Mouse (Mus musculus) embryonic facial prominence, embryonic 12.5 days (tissue): Measurements from ENCODE around the gene Dlx4. TPM values are rescaled to one million over a fixed set of nuclear protein-coding genes. Genes with fewer than 3 reads are reported as not detected.

Experiments
- ATAC-seq: fragments of 200-750 bp; cut with Nextera tagmentation; 2 replicates; pipeline ENCODE4 v1.8.0; 2017; ENCODE audit not compliant: insufficient number of reproducible peaks, insufficient read depth, low FRiP score, low TSS enrichment
- H3K27ac ChIP-seq: fragments of 300-500 bp; sonication (generic); 2 replicates; pipeline ENCODE4 v1.5.1; 2016; ENCODE audit warnings: mild to moderate bottlenecking
- H3K27me3 ChIP-seq: fragments of 300-500 bp; sonication (generic); 2 replicates; pipeline ENCODE4 v1.6.1; 2016; ENCODE audit warnings: mild to moderate bottlenecking, moderate library complexity
- H3K36me3 ChIP-seq: fragments of 300-500 bp; sonication (generic); 2 replicates; pipeline ENCODE4 v1.6.1; 2016; ENCODE audit warnings: mild to moderate bottlenecking
- H3K4me1 ChIP-seq: fragments of 300-500 bp; sonication (generic); 2 replicates; pipeline ENCODE4 v1.6.1; 2016
- H3K4me2 ChIP-seq: fragments of 300-500 bp; sonication (generic); replicated peaks from 2 replicates; pipeline ENCODE4 v1.6.1; 2016; ENCODE audit warnings: mild to moderate bottlenecking, moderate library complexity
- H3K4me3 ChIP-seq: fragments of 300-500 bp; sonication (generic); 2 replicates; pipeline ENCODE4 v1.5.1; 2016; ENCODE audit warnings: mild to moderate bottlenecking
- H3K9ac ChIP-seq: fragments of 300-500 bp; sonication (generic); 2 replicates; pipeline ENCODE4 v1.6.1; 2016; ENCODE audit warnings: mild to moderate bottlenecking, moderate library complexity
- H3K9me3 ChIP-seq: fragments of 300-500 bp; sonication (generic); 2 replicates; pipeline ENCODE4 v1.6.1; 2016; ENCODE audit warnings: mild to moderate bottlenecking, moderate library complexity
- WGBS: fragments of 180-500 bp; shearing (Covaris S2); methylation state at CpG from one replicate; pipeline ENCODE4 v1.1.7; 2016; 5-methylcytosine and 5-hydroxymethylcytosine counted together
- polyA plus RNA-seq: library from polyadenylated mRNA; unstranded; fragments of >200 nt; fragmentation: Nextera tagmentation; extraction: Ambion mirVana; gene quantifications from 2 replicates; pipeline ENCODE4 v1.2.1, GENCODE M21; 2016

Gene Dlx4
- 4.9 and 5.7 TPM in 2 replicates for polyA plus RNA-seq

DNA sequence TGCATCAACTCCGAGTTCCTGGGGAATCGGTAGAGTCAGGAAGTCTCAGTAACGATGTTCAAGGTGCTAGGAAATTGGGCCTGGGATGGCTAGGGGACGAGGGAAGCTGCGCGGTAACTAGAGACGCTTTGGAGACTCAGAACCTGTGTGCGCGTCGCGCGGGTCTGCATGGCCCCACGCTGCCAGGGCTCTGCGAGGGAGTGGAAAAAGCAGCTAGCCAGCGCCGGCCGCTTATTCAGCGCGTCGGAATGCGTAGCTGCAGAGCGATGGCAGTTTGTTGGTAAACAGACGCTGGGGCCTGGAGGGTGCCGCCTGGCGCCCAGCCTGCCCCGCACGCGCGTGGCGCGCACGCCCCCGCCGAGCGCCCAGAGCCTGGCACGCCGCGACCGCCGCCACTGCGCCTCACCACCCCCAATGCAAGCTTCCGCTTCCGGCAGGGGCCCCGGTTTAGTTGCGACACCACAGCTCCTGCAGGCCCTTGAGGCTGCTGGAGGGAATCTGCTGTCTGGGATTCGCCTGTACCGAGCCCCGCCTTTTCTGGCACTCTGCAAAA is at the start of gene Dlx4:
TSS of gene Dlx4 (minus strand) at position 413 of the 553 bp plus-strand sequence.
- peak within 1 kb of the TSS; percentile 52; the same call in 1 of the 2 replicates for H3K27ac ChIP-seq
- peaks cover 42% of the 10 kb centered on the region for H3K4me1 ChIP-seq
- H3K4me3 ChIP-seq, result peak within 1 kb of the TSS; percentile 43
- no peaks in the 10 kb centered on the region for H3K9me3 ChIP-seq
- under 1% methylated on average over 48 of the region's 48 CpGs for WGBS
- ATAC-seq, result peak; percentile 19; the same call in 1 of the 2 replicates
- peaks cover 92% of the 10 kb centered on the region for H3K27me3 ChIP-seq
- H3K36me3 ChIP-seq, result no peaks in the 10 kb centered on the region
- H3K9ac ChIP-seq, result peak within 1 kb of the TSS; percentile 48
- H3K4me2 ChIP-seq, result peak within 1 kb of the TSS; percentile 64

DNA sequence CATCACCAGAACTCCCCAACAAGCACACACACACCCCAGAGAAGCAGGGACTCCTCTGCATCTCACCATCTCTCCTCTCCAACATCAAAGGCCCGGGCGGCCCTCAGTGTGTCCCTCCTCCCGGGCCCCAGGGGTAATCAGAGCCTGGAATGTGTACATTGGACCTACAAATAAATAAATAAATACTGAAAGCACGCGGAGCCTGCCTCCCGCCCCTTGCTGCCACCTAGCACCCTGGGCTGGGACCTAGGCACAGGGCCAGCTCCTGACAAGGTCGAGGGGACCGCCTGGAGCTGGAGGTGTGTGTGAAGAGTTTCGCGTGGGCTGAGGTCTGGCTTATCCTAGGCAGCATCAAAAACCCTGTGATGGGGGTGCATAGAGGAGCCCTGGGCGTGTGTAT is 43.8 kb upstream of the Dlx4 start:
- no peaks in the 10 kb centered on the region for H3K9me3 ChIP-seq
- WGBS, result 58% methylated on average over 11 of the region's 11 CpGs
- no peak overlapping the region for H3K4me2 ChIP-seq
- no peak overlapping the region for H3K4me3 ChIP-seq
- peaks cover 6% of the 10 kb centered on the region; the same call in 1 of the 2 replicates for H3K27me3 ChIP-seq
- ATAC-seq, result no peak
- H3K36me3 ChIP-seq, result no peaks in the 10 kb centered on the region
- no peak overlapping the region for H3K27ac ChIP-seq
- no peak overlapping the region for H3K9ac ChIP-seq
- peaks cover 21% of the 10 kb centered on the region for H3K4me1 ChIP-seq

GRCm38 (mm10) chr11:95186826-95187225 is 40.8 kb upstream of the Dlx4 start:
- 86% methylated on average over 7 of the region's 7 CpGs for WGBS
- no peak overlapping the region for H3K27ac ChIP-seq
- H3K36me3 ChIP-seq, result no peaks in the 10 kb centered on the region
- ATAC-seq, result no peak
- H3K9ac ChIP-seq, result no peak overlapping the region
- H3K4me1 ChIP-seq, result peaks cover 38% of the 10 kb centered on the region
- H3K4me3 ChIP-seq, result no peak overlapping the region
- no peak overlapping the region for H3K4me2 ChIP-seq
- no peaks in the 10 kb centered on the region for H3K9me3 ChIP-seq
- no peaks in the 10 kb centered on the region for H3K27me3 ChIP-seq

GRCm38 (mm10) chr11:95185700-95186099 is 39.6 kb upstream of the Dlx4 start:
- H3K4me1 ChIP-seq, result peaks cover 40% of the 10 kb centered on the region
- WGBS, result 33% methylated on average over 11 of the region's 11 CpGs
- H3K27ac ChIP-seq, result no peak overlapping the region
- no peak overlapping the region for H3K9ac ChIP-seq
- H3K4me2 ChIP-seq, result no peak overlapping the region
- H3K4me3 ChIP-seq, result no peak overlapping the region
- H3K27me3 ChIP-seq, result no peaks in the 10 kb centered on the region
- no peaks in the 10 kb centered on the region for H3K36me3 ChIP-seq
- ATAC-seq, result no peak
- H3K9me3 ChIP-seq, result no peaks in the 10 kb centered on the region

DNA sequence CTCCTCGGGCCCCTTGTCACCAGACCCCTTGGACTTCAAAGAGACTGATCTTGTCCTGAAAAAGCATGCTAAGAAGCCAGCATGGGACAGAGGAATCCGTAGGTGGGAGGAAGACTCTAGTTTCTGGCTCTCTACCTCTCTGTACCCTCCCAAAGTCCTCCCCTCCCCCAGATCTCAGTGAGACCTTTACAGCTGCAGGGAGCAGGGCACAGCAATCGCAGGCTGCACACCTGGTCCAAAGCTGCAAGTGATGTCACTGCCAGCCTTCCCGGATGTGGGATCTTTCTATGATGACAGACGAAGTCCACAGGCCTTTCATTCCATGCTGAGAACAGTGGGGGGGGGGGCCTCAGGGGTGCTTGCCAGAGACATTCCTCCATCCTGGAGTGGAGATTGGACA is 38.5 kb upstream of the Dlx4 start:
- no peak overlapping the region for H3K27ac ChIP-seq
- H3K4me3 ChIP-seq, result no peak overlapping the region
- H3K36me3 ChIP-seq, result no peaks in the 10 kb centered on the region
- peaks cover 40% of the 10 kb centered on the region for H3K4me1 ChIP-seq
- no peaks in the 10 kb centered on the region for H3K9me3 ChIP-seq
- H3K9ac ChIP-seq, result no peak overlapping the region
- no peaks in the 10 kb centered on the region for H3K27me3 ChIP-seq
- WGBS, result 21% methylated on average over 5 of the region's 5 CpGs
- no peak for ATAC-seq
- no peak overlapping the region for H3K4me2 ChIP-seq

DNA sequence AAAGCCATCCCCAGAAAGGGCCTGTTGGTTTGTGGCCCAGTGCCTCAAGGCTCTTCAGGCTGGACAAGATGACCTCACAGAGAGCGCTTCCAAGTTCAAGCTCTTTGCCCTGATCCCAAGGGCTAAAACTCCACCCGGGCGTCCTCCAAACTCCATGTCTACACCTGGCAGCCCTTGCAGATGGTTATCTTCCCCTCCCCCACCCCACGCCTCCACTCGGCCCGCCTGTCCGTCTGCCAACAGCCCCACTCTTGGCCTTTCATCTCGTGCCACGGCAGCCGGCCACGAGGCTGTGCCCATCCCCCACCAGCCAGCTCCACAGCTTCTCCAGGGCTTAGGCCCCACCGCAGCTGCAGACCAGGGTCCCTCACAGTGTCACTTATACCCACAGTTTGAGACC is 33.2 kb upstream of the Dlx4 start:
- no peak for ATAC-seq
- no peak overlapping the region for H3K27ac ChIP-seq
- H3K4me1 ChIP-seq, result peaks cover 13% of the 10 kb centered on the region
- H3K9ac ChIP-seq, result no peak overlapping the region
- H3K4me2 ChIP-seq, result no peak overlapping the region
- 60% methylated on average over 12 of the region's 12 CpGs for WGBS
- H3K36me3 ChIP-seq, result no peaks in the 10 kb centered on the region
- no peaks in the 10 kb centered on the region for H3K9me3 ChIP-seq
- H3K4me3 ChIP-seq, result no peak overlapping the region
- 0 out of 2 replicates have a peak, but pooled peaks cover 3% of the 10 kb centered on the region for H3K27me3 ChIP-seq

- no peaks in the 10 kb centered on the region for H3K9me3 ChIP-seq
- H3K4me2 ChIP-seq, result no peak overlapping the region
- no peaks in the 10 kb centered on the region for H3K4me1 ChIP-seq
- no peak overlapping the region for H3K9ac ChIP-seq
- no peak overlapping the region for H3K27ac ChIP-seq
- no peak overlapping the region for H3K4me3 ChIP-seq
- ATAC-seq, result no peak
- no peaks in the 10 kb centered on the region for H3K36me3 ChIP-seq
- H3K27me3 ChIP-seq, result no peaks in the 10 kb centered on the region
- WGBS, result 61% methylated on average over 5 of the region's 5 CpGs
These were observed 19.8 kb upstream of the Dlx4 start for GRCm38 (mm10) chr11:95165857-95166256.

DNA sequence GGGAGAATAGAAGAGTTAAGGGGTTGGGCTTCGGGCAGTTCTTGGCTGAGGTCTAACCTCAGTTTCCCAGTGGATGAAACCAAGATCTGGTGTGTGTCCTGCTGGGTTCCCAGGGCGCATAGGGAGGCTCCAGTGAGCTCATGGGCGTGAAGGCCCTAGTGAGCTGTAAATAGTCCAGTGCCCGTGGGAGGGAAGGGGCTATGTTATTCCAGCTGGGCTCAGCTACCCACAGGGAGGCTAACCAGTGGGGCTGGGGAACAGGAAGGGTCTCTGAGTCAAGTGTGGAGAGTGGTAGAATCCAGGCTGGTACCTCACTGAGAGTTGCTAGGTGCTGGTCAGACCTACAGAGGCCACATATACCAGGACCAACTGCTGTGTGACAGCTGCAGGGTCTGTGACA is 15.6 kb upstream of the Dlx4 start:
- Histone ChIP-seq H3K36me3 (no peaks in the 10 kb centered on the region), H3K9me3 (no peaks in the 10 kb centered on the region), H3K9ac (no peak overlapping the region), H3K4me3 (no peak overlapping the region), H3K27ac (no peak overlapping the region), H3K4me2 (no peak overlapping the region), H3K4me1 (no peaks in the 10 kb centered on the region), H3K27me3 (no peaks in the 10 kb centered on the region)
- 72% methylated on average over 4 of the region's 4 CpGs for WGBS
- no peak for ATAC-seq

GRCm38 (mm10) chr11:95160693-95161092 is 14.6 kb upstream of the Dlx4 start:
- no peak overlapping the region for H3K9ac ChIP-seq
- no peak for ATAC-seq
- no peak overlapping the region for H3K4me2 ChIP-seq
- no peaks in the 10 kb centered on the region for H3K9me3 ChIP-seq
- H3K27me3 ChIP-seq, result no peaks in the 10 kb centered on the region
- WGBS, result 43% methylated on average over 7 of the region's 7 CpGs
- no peak overlapping the region for H3K4me3 ChIP-seq
- no peak overlapping the region for H3K27ac ChIP-seq
- no peaks in the 10 kb centered on the region for H3K36me3 ChIP-seq
- H3K4me1 ChIP-seq, result no peaks in the 10 kb centered on the region

DNA sequence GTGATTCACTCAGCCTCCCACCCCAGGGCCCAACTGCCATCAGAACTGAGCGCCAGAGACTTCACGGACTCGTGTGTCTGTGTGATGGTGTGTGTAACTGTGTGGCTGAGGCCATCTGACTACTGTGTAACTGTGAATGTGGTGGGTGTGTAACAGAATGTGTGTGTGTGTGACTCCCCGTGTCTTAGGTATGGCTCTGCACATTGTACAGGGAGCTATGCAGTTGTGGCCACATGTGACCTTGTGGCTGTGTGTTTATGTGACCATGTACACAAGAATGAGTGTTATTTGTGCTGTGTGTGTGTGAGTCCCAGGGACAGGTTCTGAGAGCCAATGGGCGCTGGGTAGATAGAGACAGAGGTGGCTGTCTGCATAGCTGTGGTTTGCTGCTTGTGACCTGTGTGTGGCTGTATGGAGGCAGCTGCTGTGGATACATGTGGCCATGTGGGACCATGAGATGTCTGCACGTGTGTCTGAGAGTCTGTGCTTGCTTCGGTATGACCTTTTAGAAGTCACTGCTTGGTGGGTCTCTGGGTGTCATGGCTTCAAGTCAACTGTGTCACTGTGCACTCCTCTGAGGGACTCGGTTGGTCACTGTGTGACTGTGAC is 13.8 kb upstream of the Dlx4 start:
- no peak for ATAC-seq
- 87% methylated on average over 8 of the region's 8 CpGs for WGBS
- H3K4me1 ChIP-seq, result no peaks in the 10 kb centered on the region

GRCm38 (mm10) chr11:95157872-95158271 is 11.8 kb upstream of the Dlx4 start:
- Histone ChIP-seq H3K4me3 (no peak overlapping the region), H3K36me3 (no peaks in the 10 kb centered on the region), H3K4me2 (no peak overlapping the region), H3K4me1 (no peaks in the 10 kb centered on the region), H3K9me3 (no peaks in the 10 kb centered on the region), H3K27me3 (peaks cover 3% of the 10 kb centered on the region; the same call in 1 of the 2 replicates), H3K9ac (no peak overlapping the region), H3K27ac (no peak overlapping the region)
- ATAC-seq, result no peak
- 76% methylated on average over 5 of the region's 5 CpGs for WGBS

More for the DNA sequence above, 13.8 kb upstream of the Dlx4 start:
- H3K4me2 ChIP-seq, result no peak overlapping the region
- H3K36me3 ChIP-seq, result no peaks in the 10 kb centered on the region
- H3K27me3 ChIP-seq, result no peaks in the 10 kb centered on the region
- H3K9me3 ChIP-seq, result no peaks in the 10 kb centered on the region
- no peak overlapping the region for H3K27ac ChIP-seq
- no peak overlapping the region for H3K9ac ChIP-seq
- no peak overlapping the region for H3K4me3 ChIP-seq

GRCm38 (mm10) chr11:95157356-95157755 is 11.3 kb upstream of the Dlx4 start:
- Histone ChIP-seq H3K27ac (no peak overlapping the region), H3K9ac (no peak overlapping the region), H3K4me3 (no peak overlapping the region), H3K27me3 (peaks cover 8% of the 10 kb centered on the region), H3K4me1 (no peaks in the 10 kb centered on the region), H3K36me3 (no peaks in the 10 kb centered on the region), H3K4me2 (no peak overlapping the region), H3K9me3 (no peaks in the 10 kb centered on the region)
- ATAC-seq, result no peak
- 59% methylated on average over 5 of the region's 5 CpGs for WGBS
